Mouse (Mus musculus) testis, adult 2 months (tissue): ENCODE results near the gene Hdac11.

ENCODE experiments used
- CTCF ChIP-seq: fragments of 200-500 bp; IDR thresholded peaks from 2 replicates; pipeline ENCODE4 v1.5.1; 2012; ENCODE audit warnings: low read depth, mild to moderate bottlenecking, inconsistent platforms, low read length, moderate library complexity; ENCODE audit not compliant: control insufficient read depth, insufficient read depth, insufficient replicate concordance
- POLR2A ChIP-seq: fragments of 200-500 bp; IDR thresholded peaks from 2 replicates; pipeline ENCODE4 v1.6.1; 2012; ENCODE audit warnings: low read depth, mild to moderate bottlenecking, inconsistent platforms, low read length, moderate library complexity; ENCODE audit not compliant: control insufficient read depth

GRCm38 (mm10) chr6:91162314-91162713 lies 5.8 kb downstream of the Hdac11 start:
- TF ChIP-seq POLR2A (no peak; the same call in 1 of the 2 replicates), CTCF (no peak)
